Mouse (Mus musculus): ENCODE results near the gene Hfm1. TPM values are rescaled to one million over a fixed set of nuclear protein-coding genes. Genes with fewer than 3 reads are reported as not detected.
A peak's percentile ranks its signal among the peaks of the same experiment; 100 is the strongest.

Gene Hfm1
- polyA plus RNA-seq, 1 experiment from 2014 or later, result 5.4 TPM

DNA sequence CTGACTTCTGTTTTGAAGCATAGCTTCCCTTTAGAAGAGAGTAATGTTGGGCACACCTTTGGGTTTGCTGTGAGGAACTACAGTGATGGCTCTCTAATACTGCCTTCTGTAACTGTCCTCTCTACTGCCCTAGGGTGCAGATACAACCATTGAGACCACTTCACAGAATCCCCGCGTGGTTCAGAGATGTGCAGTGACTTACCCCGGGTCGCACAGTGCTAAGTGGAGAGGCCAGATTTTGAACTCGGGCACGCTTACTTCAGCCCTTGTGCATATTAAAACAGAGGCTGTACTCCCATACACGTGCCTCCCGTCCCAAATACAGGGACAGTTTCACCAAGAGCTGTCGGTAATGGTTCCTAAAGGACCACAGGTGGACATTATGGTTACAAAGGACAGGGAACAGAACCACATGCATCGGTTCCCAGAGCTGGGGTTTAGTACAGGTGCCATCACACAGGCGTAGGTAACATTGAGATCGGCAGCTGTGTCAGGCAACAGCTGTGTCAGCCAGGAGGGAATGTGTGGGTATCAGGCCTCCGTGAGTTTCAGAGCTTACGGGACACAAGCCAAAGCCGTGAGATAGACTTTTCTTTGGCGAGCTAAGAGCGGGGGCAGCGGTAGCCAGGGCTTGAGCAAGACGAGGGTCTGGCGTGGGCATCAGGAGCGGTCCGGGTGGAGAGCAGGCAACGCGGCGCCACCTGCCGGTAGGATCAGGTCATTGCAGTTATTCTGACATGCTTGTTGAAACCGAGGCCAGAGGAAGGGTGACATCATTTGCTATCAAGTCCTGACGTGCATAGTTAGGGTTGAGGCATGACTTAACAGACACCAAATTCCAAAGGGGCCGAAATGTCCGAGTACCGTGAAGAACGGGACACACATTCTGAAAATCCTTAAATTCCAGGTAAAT, 124.0 kb downstream of the Hfm1 start:
- H3K27ac ChIP-seq (ENCODE audit: low read depth, low read length), result no peak overlapping the region
- H3K9me3 ChIP-seq (ENCODE audit: control insufficient read depth, low read length), result no peaks in the 10 kb centered on the region
- H3K27me3 ChIP-seq (ENCODE audit: control insufficient read depth, insufficient read depth, low read length), result peaks cover 5% of the 10 kb centered on the region; the same call in 1 of the 2 replicates
- no peaks in the 10 kb centered on the region for H3K36me3 ChIP-seq (ENCODE audit: control insufficient read depth, insufficient read depth, low read length)
- H3K4me1 ChIP-seq (replicated peaks; ENCODE audit: control insufficient read depth, insufficient read depth, low read length), result 0 out of 2 replicates have a peak, but pooled peaks cover 5% of the 10 kb centered on the region
- DNase-seq (ENCODE audit: low spot score) (peak; percentile 95), ATAC-seq (replicated peaks; ENCODE audit: low FRiP score) (peak; percentile 73)
- peak overlapping the region; percentile 16; the same call in 1 of the 2 replicates for H3K9ac ChIP-seq (ENCODE audit: low read length)
- H3K4me3 ChIP-seq (ENCODE audit: low read depth, low read length), result peak overlapping the region; percentile 11; the same call in 1 of the 2 replicates
- WGBS, result 4% methylated on average over 32 of the region's 32 CpGs
- H3K4me2 ChIP-seq (ENCODE audit: low read depth, low read length, severe bottlenecking), result peak overlapping the region; percentile 53

DNA sequence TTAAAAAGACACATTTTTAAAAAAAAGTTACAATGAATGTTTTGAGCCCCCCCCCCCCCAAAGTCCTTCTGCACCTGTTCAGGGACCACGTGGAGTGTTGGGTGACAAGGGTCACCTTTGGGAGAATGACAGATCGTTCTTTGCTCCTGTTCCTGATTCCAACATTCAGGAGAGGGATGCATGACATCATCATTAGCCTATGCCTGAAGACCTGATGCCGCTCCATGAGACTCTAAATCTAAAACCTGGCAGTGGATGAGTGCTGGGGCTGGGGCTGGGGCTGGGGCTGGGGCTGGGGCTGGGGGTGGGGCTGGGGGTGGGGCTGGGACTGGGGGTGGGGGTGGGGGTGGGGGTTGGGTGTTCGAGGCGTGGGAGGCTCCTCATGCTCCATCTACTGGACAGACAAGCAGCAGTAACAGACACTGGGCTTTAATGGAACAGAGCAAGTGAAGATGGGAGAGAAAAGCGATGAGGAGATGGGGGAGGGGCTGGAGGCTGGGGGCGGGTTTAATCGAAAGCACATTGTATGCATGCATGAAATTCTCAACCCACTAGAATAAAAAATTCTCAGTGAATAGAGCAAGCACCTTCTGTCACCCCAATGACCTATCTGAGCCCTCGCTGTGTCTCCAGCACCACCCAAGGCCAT, 124.8 kb downstream of the Hfm1 start:
- Histone ChIP-seq H3K9ac (ENCODE audit: low read length) (no peak overlapping the region), H3K27me3 (ENCODE audit: control insufficient read depth, insufficient read depth, low read length) (peaks cover 5% of the 10 kb centered on the region; the same call in 1 of the 2 replicates), H3K4me3 (ENCODE audit: low read depth, low read length) (no peak overlapping the region), H3K4me1 (replicated peaks; ENCODE audit: control insufficient read depth, insufficient read depth, low read length) (0 out of 2 replicates have a peak, but pooled peaks cover 5% of the 10 kb centered on the region), H3K27ac (ENCODE audit: low read depth, low read length) (no peak overlapping the region), H3K9me3 (ENCODE audit: control insufficient read depth, low read length) (no peaks in the 10 kb centered on the region), H3K4me2 (ENCODE audit: low read depth, low read length, severe bottlenecking) (no peak overlapping the region), H3K36me3 (ENCODE audit: control insufficient read depth, insufficient read depth, low read length) (no peaks in the 10 kb centered on the region)
- ATAC-seq (replicated peaks; ENCODE audit: low FRiP score), result no peak
- 22% methylated on average over 9 of the region's 9 CpGs for WGBS
- no peak for DNase-seq (ENCODE audit: low spot score)

DNA sequence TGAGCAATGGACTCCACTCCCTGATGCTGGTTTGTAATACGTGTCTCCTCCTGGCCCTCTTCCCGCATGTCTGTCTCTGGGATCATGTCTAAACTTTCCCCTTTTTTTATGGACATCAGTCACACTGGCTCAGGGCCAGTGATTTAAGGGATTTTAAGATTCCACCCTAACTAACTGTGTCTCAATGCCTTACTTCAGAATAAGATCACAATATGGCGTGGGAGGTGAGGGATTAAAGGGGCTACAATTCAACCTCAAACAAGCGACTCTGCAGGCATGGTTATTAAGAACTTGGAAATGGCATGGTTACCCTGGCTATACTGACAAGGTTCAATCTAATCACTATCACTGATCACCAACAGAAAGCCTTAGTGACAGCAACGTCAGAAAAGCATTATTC, 128.2 kb downstream of the Hfm1 start:
- ATAC-seq (replicated peaks; ENCODE audit: low FRiP score) (no peak), DNase-seq (ENCODE audit: low spot score) (no peak)
- Histone ChIP-seq H3K4me2 (ENCODE audit: low read depth, low read length, severe bottlenecking) (no peak overlapping the region), H3K9me3 (ENCODE audit: control insufficient read depth, low read length) (no peaks in the 10 kb centered on the region), H3K4me1 (replicated peaks; ENCODE audit: control insufficient read depth, insufficient read depth, low read length) (0 out of 2 replicates have a peak, but pooled peaks cover 5% of the 10 kb centered on the region), H3K36me3 (ENCODE audit: control insufficient read depth, insufficient read depth, low read length) (no peaks in the 10 kb centered on the region), H3K9ac (ENCODE audit: low read length) (no peak overlapping the region), H3K27me3 (ENCODE audit: control insufficient read depth, insufficient read depth, low read length) (peaks cover 5% of the 10 kb centered on the region; the same call in 1 of the 2 replicates), H3K27ac (ENCODE audit: low read depth, low read length) (no peak overlapping the region), H3K4me3 (ENCODE audit: low read depth, low read length) (no peak overlapping the region)
- 58% methylated on average over 5 of the region's 5 CpGs for WGBS

DNA sequence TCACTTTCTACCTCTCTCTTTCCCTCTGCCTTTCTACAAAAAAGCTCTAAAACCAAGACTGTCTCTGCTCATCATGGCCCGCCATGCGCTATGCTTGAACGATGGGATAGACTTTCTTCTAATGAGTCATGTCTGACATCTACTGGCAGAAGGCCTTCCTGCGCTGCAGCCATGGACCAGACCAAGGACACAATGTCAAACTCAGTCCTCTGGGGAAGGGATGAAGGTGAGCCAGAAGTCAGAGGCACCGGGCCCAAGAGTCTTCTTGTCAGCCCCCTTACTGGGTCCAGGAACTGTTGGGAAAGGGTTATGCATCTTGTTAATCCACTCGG, 134.9 kb downstream of the Hfm1 start:
- peak; percentile 64 for DNase-seq (ENCODE audit: low spot score)
- no peak overlapping the region for H3K4me3 ChIP-seq (ENCODE audit: low read depth, low read length)
- H3K36me3 ChIP-seq (ENCODE audit: control insufficient read depth, insufficient read depth, low read length), result no peaks in the 10 kb centered on the region
- 13% methylated on average over 6 of the region's 6 CpGs for WGBS
- H3K27me3 ChIP-seq (ENCODE audit: control insufficient read depth, insufficient read depth, low read length), result no peaks in the 10 kb centered on the region; the same call in 1 of the 2 replicates
- H3K4me1 ChIP-seq (replicated peaks; ENCODE audit: control insufficient read depth, insufficient read depth, low read length), result no peaks in the 10 kb centered on the region
- H3K4me2 ChIP-seq (ENCODE audit: low read depth, low read length, severe bottlenecking), result no peak overlapping the region
- H3K27ac ChIP-seq (ENCODE audit: low read depth, low read length), result no peak overlapping the region
- H3K9ac ChIP-seq (ENCODE audit: low read length), result no peak overlapping the region
- ATAC-seq (replicated peaks; ENCODE audit: low FRiP score), result 0 out of 2 replicates have a peak, but pooled peaks have one; percentile 42
- H3K9me3 ChIP-seq (ENCODE audit: control insufficient read depth, low read length), result no peaks in the 10 kb centered on the region

DNA sequence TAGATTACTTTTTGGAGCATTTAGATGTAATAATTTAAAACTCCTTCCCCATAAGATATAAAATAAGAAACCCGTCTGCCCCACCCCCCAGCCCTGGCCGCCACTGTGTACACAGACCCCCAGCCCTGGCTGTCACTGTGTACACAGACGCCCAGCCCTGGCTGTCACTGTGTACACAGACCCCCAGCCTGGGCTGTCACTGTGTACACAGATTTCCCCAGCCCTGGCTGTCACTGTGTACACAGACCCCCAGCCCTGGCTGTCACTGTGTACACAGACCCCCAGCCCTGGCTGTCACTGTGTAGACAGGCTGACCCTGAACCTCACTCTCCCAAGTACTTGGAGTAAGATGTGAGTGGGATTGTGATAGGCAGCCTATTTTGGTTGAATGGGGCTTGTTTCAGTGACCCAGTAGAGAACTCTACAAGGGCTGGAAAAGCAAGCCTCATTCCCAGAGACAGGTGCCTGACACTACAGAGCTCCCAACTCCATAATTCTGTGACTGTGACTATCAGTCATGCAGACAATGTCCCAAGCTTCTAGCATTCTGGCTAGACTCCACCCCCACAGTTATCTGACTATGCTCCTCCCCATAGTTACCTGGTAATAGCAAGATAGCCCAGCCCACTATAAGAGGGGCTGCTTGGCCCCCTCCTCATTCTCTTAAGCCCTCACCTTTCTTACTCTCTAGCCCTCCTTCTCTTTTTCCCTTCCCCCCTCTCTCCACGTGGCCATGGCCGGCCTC, 135.5 kb downstream of the Hfm1 start:
- no peak overlapping the region for H3K27ac ChIP-seq (ENCODE audit: low read depth, low read length)
- H3K27me3 ChIP-seq (ENCODE audit: control insufficient read depth, insufficient read depth, low read length), result no peaks in the 10 kb centered on the region; the same call in 1 of the 2 replicates
- no peaks in the 10 kb centered on the region for H3K4me1 ChIP-seq (replicated peaks; ENCODE audit: control insufficient read depth, insufficient read depth, low read length)
- DNase-seq (ENCODE audit: low spot score) (no peak), ATAC-seq (replicated peaks; ENCODE audit: low FRiP score) (no peak)
- H3K9ac ChIP-seq (ENCODE audit: low read length), result no peak overlapping the region
- no peak overlapping the region for H3K4me2 ChIP-seq (ENCODE audit: low read depth, low read length, severe bottlenecking)
- no peak overlapping the region for H3K4me3 ChIP-seq (ENCODE audit: low read depth, low read length)
- no peaks in the 10 kb centered on the region for H3K9me3 ChIP-seq (ENCODE audit: control insufficient read depth, low read length)
- 40% methylated on average over 5 of the region's 5 CpGs for WGBS
- no peaks in the 10 kb centered on the region for H3K36me3 ChIP-seq (ENCODE audit: control insufficient read depth, insufficient read depth, low read length)

Small RNA genes within 50 kb of the gene (microRNA-seq; reads per million reads assigned to microRNA genes)
- not detected for gene Gm27527 (ENCODE audit: insufficient number of aligned reads)

Other genes starting within 250 kb of the Hfm1 start
- gene Zfp644, start 229.0 kb downstream of the Hfm1 start, polyA plus RNA-seq (2014; fragmentation: Nextera tagmentation; extraction: Ambion mirVana), result 70.9 and 86.4 TPM in 2 replicates
- gene Cdc7, start 38.0 kb upstream of the Hfm1 start, polyA plus RNA-seq (2014; fragmentation: Nextera tagmentation; extraction: Ambion mirVana), result 66.9 and 69.3 TPM in 2 replicates